Mouse (Mus musculus) midbrain, embryonic 14.5 days (tissue): ENCODE data around the gene Cpsf6. TPM values are rescaled to one million over a fixed set of nuclear protein-coding genes. Genes with fewer than 3 reads are reported as not detected.

Experiments
- ATAC-seq: fragments of 200-750 bp; cut with Nextera tagmentation; 2 replicates; pipeline ENCODE4 v1.8.0; 2017; ENCODE audit warnings: moderate number of reproducible peaks, moderate library complexity; ENCODE audit not compliant: low FRiP score, low TSS enrichment
- DNase-seq: peaks from one replicate; pipeline ENCODE4 v3.0.0-alpha.2; 2015
- H3K27ac ChIP-seq: fragments of 300-500 bp; sonication (generic); replicated peaks from 2 replicates; pipeline ENCODE4 v1.5.1; 2014; ENCODE audit warnings: mild to moderate bottlenecking, low read depth, low read length, moderate library complexity
- H3K27me3 ChIP-seq: fragments of 300-500 bp; sonication (generic); 2 replicates; pipeline ENCODE4 v1.6.1; 2014; ENCODE audit warnings: low read length, control low read depth, mixed read lengths; ENCODE audit not compliant: control insufficient read depth, insufficient read depth
- H3K36me3 ChIP-seq: fragments of 300-500 bp; sonication (generic); 2 replicates; pipeline ENCODE4 v1.6.1; 2014; ENCODE audit warnings: low read length, control low read depth; ENCODE audit not compliant: control insufficient read depth, insufficient read depth
- H3K4me1 ChIP-seq: fragments of 300-500 bp; sonication (generic); 2 replicates; pipeline ENCODE4 v1.6.1; 2014; ENCODE audit warnings: mild to moderate bottlenecking, antibody characterized with exemption, low read length, control low read depth; ENCODE audit not compliant: control insufficient read depth, insufficient read depth
- H3K4me2 ChIP-seq: fragments of 300-500 bp; sonication (generic); 2 replicates; pipeline ENCODE4 v1.6.1; 2014; ENCODE audit warnings: mild to moderate bottlenecking, low read length, moderate library complexity
- H3K4me3 ChIP-seq: fragments of 300-500 bp; sonication (generic); replicated peaks from 2 replicates; pipeline ENCODE4 v1.5.1; 2014; ENCODE audit warnings: low read depth, low read length
- H3K9ac ChIP-seq: fragments of 300-500 bp; sonication (generic); replicated peaks from 2 replicates; pipeline ENCODE4 v1.6.1; 2014; ENCODE audit warnings: mild to moderate bottlenecking, low read length, moderate library complexity
- H3K9me3 ChIP-seq: fragments of 300-500 bp; sonication (generic); 2 replicates; pipeline ENCODE4 v1.6.1; 2016; ENCODE audit warnings: low read length, control low read depth, mixed read lengths; ENCODE audit not compliant: control insufficient read depth
- whole genome bisulfite sequencing: fragments of 180-500 bp; shearing (Covaris S2); extraction: QIAGEN DNeasy Blood & Tissue Kit; methylation state at CpG from one replicate; pipeline ENCODE4 v1.1.7; 2014; 5-methylcytosine and 5-hydroxymethylcytosine counted together
- polyA plus RNA-seq: library from polyadenylated mRNA; unstranded; fragments of >200 nt; fragmentation: Nextera tagmentation; extraction: Ambion mirVana; gene quantifications from 2 replicates; pipeline ENCODE4 v1.2.1, GENCODE M21; 2014

The Cpsf6 gene
- polyA plus RNA-seq, 1 experiment from 2014 or later = 213 TPM

DNA sequence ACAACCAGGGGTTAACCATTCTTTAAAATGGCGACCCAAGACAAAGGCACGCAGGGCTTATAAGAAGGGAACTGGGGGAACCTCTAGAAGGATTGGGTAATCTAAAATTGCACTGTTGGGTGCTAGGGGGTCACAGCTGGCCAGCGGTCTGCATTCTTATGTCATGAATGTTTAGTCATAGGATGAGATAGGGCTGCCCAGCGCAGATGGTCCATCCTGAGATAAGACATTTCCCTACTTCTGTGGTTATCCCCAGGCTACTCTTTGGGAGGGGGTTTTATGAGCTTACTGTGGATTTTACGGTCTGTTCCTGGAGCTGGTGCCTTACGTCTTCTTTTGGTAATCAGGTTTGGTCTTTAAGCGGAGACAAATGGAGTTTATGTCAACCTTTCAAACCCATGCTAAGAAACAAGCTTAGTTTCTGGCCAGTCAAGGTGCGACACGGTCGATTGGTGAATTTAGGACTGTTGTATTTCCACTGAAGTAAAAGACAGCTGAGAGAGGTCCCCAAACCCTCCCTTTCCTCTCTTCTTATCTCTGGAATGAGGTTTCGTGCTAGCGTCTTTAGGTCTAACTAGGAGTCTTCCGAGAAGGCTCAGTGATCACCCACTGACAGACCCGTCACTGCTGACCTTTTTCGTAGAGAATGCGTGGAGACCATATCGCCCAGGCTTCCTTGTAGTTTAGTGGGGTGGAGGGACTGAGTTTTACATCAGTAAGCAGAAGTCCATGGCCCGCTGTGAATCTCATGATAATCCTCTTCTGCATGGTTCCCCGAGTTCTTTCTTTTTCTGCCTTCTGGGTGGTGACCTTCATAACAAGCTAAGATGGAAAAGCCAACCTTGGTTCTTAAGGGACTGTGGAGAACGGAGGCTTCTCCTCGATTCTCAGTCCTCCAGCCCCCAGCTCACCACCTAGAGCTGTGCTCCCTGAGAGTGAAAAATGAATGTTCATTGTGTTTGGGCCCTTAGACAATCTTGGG, 29.8 kb upstream of the Cpsf6 start:
- ATAC-seq (no peak), DNase-seq (no peak)
- H3K9me3 ChIP-seq = no peaks in the 10 kb centered on the region
- no peaks in the 10 kb centered on the region for H3K4me1 ChIP-seq
- H3K36me3 ChIP-seq = no peaks in the 10 kb centered on the region
- WGBS = 65% methylated on average over 21 of the region's 21 CpGs
- H3K9ac ChIP-seq = no peak overlapping the region
- no peaks in the 10 kb centered on the region for H3K27me3 ChIP-seq
- no peak overlapping the region for H3K4me2 ChIP-seq
- no peak overlapping the region for H3K4me3 ChIP-seq
- no peak overlapping the region for H3K27ac ChIP-seq

DNA sequence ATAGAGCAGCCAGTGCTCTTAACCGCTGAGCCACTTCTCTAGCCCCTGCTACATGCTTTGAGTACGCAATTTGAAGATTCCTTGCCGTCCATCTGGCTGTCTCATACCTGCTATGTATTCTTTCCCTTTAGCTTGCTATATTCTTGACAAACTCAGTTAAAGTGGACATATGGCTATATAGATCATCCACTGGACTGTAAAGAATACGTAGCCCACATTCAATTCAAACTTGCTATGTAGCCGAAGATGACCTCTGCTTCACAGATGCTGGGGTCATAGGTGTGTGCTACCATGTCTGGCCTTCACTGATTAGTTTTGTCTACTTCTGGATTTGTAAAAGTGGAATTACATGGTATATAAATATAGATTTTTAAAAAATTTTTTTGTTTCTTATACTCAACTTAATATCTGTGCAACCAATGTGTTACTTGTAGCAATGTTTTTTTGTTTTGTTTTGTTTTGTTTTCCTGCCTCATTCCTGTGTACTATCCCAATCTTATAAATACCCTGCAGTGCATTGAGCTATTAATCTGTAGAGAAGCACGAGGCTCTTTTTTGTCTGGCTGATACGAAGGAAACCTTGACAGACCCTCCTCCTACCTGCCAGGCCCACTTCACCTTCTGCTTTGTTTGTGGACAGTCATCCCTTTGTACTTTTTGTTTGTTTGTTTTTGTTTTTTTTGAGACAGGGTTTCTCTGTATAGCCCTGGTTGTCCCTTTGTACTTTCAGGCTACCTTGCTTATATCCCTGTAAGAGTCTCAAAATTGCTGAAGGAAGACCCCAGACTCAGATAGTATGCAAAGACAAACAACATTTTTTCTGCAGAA, 28.9 kb upstream of the Cpsf6 start:
- Histone ChIP-seq H3K9me3 (no peaks in the 10 kb centered on the region), H3K4me1 (no peaks in the 10 kb centered on the region), H3K36me3 (no peaks in the 10 kb centered on the region), H3K9ac (no peak overlapping the region), H3K4me2 (no peak overlapping the region), H3K4me3 (no peak overlapping the region), H3K27ac (no peak overlapping the region), H3K27me3 (no peaks in the 10 kb centered on the region)
- WGBS = 82% methylated on average over 7 of the region's 7 CpGs
- no peak for DNase-seq
- ATAC-seq = no peak

DNA sequence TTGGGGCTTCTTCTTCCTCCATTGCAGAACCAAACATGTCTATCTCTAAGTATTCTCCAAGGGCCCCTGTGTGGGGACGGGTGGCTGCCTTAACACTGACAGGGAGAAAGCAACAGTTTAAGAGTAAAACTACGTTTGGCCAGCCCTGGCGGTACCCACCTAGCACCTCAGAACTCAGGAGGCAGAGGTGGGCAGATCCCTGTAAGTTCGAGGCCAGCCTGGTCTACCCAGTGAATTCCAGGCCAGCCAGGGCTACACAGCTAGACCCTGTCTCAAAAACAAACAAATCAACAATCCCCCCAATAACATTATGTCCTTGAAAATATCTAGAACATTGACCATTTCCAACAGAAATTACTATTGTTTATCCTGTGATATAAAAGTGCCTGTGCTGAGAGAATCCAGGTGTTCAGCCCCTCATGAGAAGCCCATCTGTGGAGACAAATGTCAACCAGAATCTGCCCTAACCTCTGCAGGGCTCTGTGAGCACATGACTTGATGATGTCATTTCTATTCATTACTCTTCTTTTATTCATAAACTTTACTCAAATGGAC, 28.0 kb upstream of the Cpsf6 start:
- Histone ChIP-seq H3K9me3 (no peaks in the 10 kb centered on the region), H3K4me1 (no peaks in the 10 kb centered on the region), H3K27me3 (no peaks in the 10 kb centered on the region), H3K4me3 (no peak overlapping the region), H3K4me2 (no peak overlapping the region), H3K9ac (no peak overlapping the region), H3K36me3 (no peaks in the 10 kb centered on the region), H3K27ac (no peak overlapping the region)
- DNase-seq (no peak), ATAC-seq (no peak)
- 89% methylated on average over 4 of the region's 4 CpGs for WGBS

DNA sequence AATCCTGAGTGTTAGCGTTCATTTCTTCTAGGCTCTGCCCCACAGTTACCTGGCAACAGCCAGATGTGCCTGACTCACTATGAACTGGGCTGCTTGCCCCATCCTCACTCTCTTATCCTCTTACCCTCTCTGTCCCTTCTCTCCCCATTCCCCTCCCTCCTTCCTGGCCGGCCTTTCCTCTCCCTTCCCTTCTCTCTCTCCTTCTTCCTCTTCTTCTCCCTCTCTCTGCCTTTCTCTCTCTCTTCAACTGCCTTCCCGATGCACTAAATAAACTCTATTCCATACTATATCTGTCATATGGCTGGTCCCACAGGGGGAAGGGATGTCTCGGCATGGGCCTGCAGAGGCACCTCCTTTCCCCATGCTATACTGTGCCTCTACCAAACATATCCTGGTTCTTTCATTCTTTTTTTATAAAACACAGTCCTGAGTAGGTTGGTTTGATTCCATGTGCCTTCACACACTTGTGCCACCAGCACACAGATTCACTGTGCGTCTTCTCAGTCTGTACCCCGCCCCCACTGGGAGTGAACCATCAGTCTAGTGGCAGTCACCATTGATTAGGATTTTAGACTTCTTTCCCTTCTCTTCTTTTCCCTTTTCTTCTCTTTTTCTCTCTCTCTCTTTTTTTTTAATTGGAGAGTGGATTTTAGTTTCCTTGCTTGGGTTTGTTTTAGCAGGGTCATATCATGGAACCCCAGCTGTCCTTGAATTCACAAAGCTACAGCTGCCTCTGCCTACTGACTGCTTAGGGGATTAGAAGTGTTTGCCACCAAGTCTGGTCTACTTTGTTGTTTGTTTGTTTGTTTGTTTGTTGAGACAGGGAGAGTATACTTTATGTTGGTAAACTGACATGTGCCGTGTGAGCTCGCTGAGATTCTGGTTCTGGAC, 27.3 kb upstream of the Cpsf6 start:
- Histone ChIP-seq H3K27me3 (no peaks in the 10 kb centered on the region), H3K4me2 (no peak overlapping the region), H3K9me3 (no peaks in the 10 kb centered on the region), H3K36me3 (no peaks in the 10 kb centered on the region), H3K9ac (no peak overlapping the region), H3K4me3 (no peak overlapping the region), H3K27ac (no peak overlapping the region), H3K4me1 (no peaks in the 10 kb centered on the region)
- 88% methylated on average over 8 of the region's 8 CpGs for WGBS
- DNase-seq = no peak
- ATAC-seq = no peak

DNA sequence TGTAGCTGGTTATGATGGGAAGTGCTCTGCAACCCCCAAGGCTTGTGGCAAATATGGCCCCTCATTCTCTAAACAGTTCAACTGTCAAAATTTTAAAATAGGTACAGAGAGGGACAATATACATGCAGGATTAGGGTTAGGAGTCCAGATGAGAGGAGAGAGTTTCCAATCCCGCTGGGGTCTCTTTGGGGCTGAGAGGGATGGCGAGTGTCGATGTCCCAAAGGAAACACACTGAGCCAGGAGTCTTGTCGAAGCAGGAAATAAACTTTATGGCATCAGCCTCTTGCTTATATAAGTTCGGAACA, 26.4 kb upstream of the Cpsf6 start:
- Histone ChIP-seq H3K4me2 (no peak overlapping the region), H3K9ac (no peak overlapping the region), H3K9me3 (no peaks in the 10 kb centered on the region), H3K27me3 (no peaks in the 10 kb centered on the region), H3K27ac (no peak overlapping the region), H3K4me1 (no peaks in the 10 kb centered on the region), H3K36me3 (no peaks in the 10 kb centered on the region), H3K4me3 (no peak overlapping the region)
- no peak for DNase-seq
- no peak for ATAC-seq
- WGBS = 87% methylated on average over 5 of the region's 5 CpGs

DNA sequence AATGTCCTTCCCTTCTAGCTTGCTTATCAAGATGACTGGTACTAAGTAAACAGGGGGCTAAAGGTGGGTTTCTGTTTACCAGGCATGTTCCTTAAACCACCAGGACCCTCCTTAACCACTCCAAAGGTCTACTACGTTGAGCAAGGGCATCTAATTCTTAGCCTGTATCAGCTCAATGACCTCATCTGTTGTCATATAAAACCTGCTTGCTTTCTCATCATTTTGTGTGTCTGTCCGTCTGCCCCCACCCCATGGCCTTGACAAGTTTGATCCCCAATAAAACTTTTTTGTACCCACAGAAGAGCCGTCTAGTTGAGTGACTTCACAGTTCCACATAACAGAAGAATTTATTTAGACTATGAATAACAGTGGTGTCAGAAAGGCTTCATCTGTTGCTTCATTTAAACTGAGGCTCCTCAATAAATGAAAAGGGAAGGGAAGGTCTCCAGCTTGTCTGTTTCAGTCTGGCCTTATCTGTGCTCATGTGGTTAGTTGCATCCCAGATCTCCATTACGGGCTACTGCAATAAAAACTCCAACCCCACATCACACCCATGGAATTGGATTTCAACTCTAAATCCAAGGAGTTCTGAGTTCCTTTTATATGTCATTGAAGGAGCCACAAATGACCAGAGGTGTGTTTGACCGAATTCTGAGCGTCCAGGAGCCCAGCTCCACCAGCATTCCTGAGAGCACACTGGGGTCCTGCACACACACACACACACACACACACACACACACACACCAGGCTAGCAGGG, 25.9 kb upstream of the Cpsf6 start:
- ATAC-seq (no peak), DNase-seq (no peak)
- H3K36me3 ChIP-seq = no peaks in the 10 kb centered on the region
- H3K27ac ChIP-seq = no peak overlapping the region
- no peak overlapping the region for H3K4me2 ChIP-seq
- H3K4me1 ChIP-seq = no peaks in the 10 kb centered on the region
- no peaks in the 10 kb centered on the region for H3K9me3 ChIP-seq
- no peak overlapping the region for H3K4me3 ChIP-seq
- H3K27me3 ChIP-seq = no peaks in the 10 kb centered on the region
- H3K9ac ChIP-seq = no peak overlapping the region
- 85% methylated on average over 6 of the region's 6 CpGs for WGBS

DNA sequence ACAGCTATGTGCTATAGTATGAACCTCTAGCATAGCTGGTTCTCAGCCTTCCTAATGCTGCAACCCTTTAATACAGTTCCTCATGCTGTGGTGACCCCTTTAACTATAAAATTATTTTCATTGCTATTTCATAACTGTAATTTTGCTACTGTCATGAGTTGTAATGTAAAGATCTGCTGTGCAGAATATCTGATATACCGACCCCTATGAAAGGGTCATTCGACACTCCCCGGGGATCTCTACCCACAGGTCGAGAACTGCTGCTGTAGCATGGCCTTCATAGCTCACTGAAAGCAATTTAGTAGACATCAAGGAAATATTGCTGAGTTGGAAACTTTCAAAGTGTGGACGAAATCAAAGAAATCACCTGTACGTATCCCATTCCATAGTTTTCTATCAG, 24.6 kb upstream of the Cpsf6 start:
- Histone ChIP-seq H3K9me3 (no peaks in the 10 kb centered on the region), H3K4me2 (no peak overlapping the region), H3K27ac (no peak overlapping the region), H3K9ac (no peak overlapping the region), H3K4me1 (no peaks in the 10 kb centered on the region), H3K4me3 (no peak overlapping the region), H3K36me3 (no peaks in the 10 kb centered on the region), H3K27me3 (no peaks in the 10 kb centered on the region)
- no peak for ATAC-seq
- no peak for DNase-seq
- WGBS = 91% methylated on average over 6 of the region's 6 CpGs
